Mouse (Mus musculus) embryo, embryonic 11.5 days (tissue): ENCODE results near the gene Ppm1g.

ENCODE experiments used
- DNase-seq: peaks from one replicate; pipeline ENCODE4 v3.0.0-alpha.2; 2012; ENCODE audit warnings: low read depth, low spot score

The Ppm1g gene

GRCm38 (mm10) chr5:31192045-31192938 is 28.2 kb downstream of the Ppm1g start:
- DNase-seq: peak; percentile 46

- no peak for DNase-seq
Observed at GRCm38 (mm10) chr5:31190201-31190600, 30.3 kb downstream of the Ppm1g start.

GRCm38 (mm10) chr5:31188223-31188840 is 32.2 kb downstream of the Ppm1g start:
- no peak for DNase-seq

GRCm38 (mm10) chr5:31183678-31184077 is 36.8 kb downstream of the Ppm1g start:
- no peak for DNase-seq

GRCm38 (mm10) chr5:31181183-31181770 is 39.2 kb downstream of the Ppm1g start:
- no peak for DNase-seq

GRCm38 (mm10) chr5:31179766-31180630 is 40.5 kb downstream of the Ppm1g start, which contains the start of the genes Gm29609 and Gtf3c2:
TSS of gene Gm29609 (minus strand) at chr5:31179911.
TSS of gene Gtf3c2 (minus strand) at chr5:31180144.
- peak; percentile 90 for DNase-seq

GRCm38 (mm10) chr5:31179301-31179765 is 41.2 kb downstream of the Ppm1g start:
- DNase-seq: no peak

GRCm38 (mm10) chr5:31168630-31169029 is 51.9 kb downstream of the Ppm1g start:
- no peak for DNase-seq

GRCm38 (mm10) chr5:31164878-31165277 is 55.6 kb downstream of the Ppm1g start:
- DNase-seq: no peak

GRCm38 (mm10) chr5:31162462-31162861 is 58.0 kb downstream of the Ppm1g start:
- no peak for DNase-seq

- peak; percentile 74 for DNase-seq
Observed at GRCm38 (mm10) chr5:31154152-31154553, 66.3 kb downstream of the Ppm1g start, which contains the start of gene Mpv17. TSS of gene Mpv17 (minus strand) at chr5:31154251.

- DNase-seq: no peak
Observed at GRCm38 (mm10) chr5:31153516-31154151, 66.9 kb downstream of the Ppm1g start.
